Mouse (Mus musculus) layer of hippocampus, adult 11-12 months (tissue): ENCODE data around the gene Eif6.
"Not testable (repeated sequence)": the region's sequence is repeated elsewhere in the genome, so short reads cannot be mapped to it uniquely, and the experiment has no call there.

ENCODE experiments used
- DNase-seq: peaks from one replicate; pipeline ENCODE4 v3.0.0; 2022; ENCODE audit warnings: low spot score

Eif6 gene

GRCm38 (mm10) chr2:155826630-155827424 is at the start of gene Eif6:
Eif6 (minus strand) TSS chr2:155826925.
- DNase-seq: peak; percentile 82

- no peak for DNase-seq
These were observed 46.9 kb upstream of the Eif6 start for GRCm38 (mm10) chr2:155873636-155874035.

GRCm38 (mm10) chr2:155872930-155873507 is 46.3 kb upstream of the Eif6 start:
- DNase-seq: no peak

- DNase-seq: no peak
These were observed 45.8 kb upstream of the Eif6 start for GRCm38 (mm10) chr2:155872486-155872885.

- no peak for DNase-seq
These were observed 43.0 kb upstream of the Eif6 start for GRCm38 (mm10) chr2:155869772-155870171.

- no peak for DNase-seq
These were observed 41.6 kb upstream of the Eif6 start for GRCm38 (mm10) chr2:155868320-155868719.

GRCm38 (mm10) chr2:155863301-155863867 is 36.7 kb upstream of the Eif6 start:
- DNase-seq: no peak

- DNase-seq: no peak
These were observed 36.0 kb upstream of the Eif6 start for GRCm38 (mm10) chr2:155862573-155863300.

- DNase-seq: no peak
These were observed 34.9 kb upstream of the Eif6 start for GRCm38 (mm10) chr2:155861581-155861980.

GRCm38 (mm10) chr2:155860102-155860501 is 33.4 kb upstream of the Eif6 start:
- no peak for DNase-seq

GRCm38 (mm10) chr2:155852536-155852935 is 25.8 kb upstream of the Eif6 start:
- no peak for DNase-seq

- no peak for DNase-seq
These were observed 23.4 kb upstream of the Eif6 start for GRCm38 (mm10) chr2:155850120-155850519.

- DNase-seq: no peak
These were observed 22.7 kb upstream of the Eif6 start for GRCm38 (mm10) chr2:155849464-155849863.

- DNase-seq: peak; percentile 85
These were observed 21.6 kb upstream of the Eif6 start for GRCm38 (mm10) chr2:155848291-155848690.

GRCm38 (mm10) chr2:155846930-155847329 is 20.2 kb upstream of the Eif6 start:
- DNase-seq: no peak

- no peak for DNase-seq
These were observed 12.2 kb upstream of the Eif6 start for GRCm38 (mm10) chr2:155838961-155839360.

GRCm38 (mm10) chr2:155837961-155838360 is 11.2 kb upstream of the Eif6 start:
- DNase-seq: no peak

GRCm38 (mm10) chr2:155834732-155835131 is 8.0 kb upstream of the Eif6 start, which contains the start of gene Fam83c:
Fam83c (minus strand) TSS chr2:155834854.
- no peak for DNase-seq

- not testable (repeated sequence) for DNase-seq
These were observed 5.4 kb upstream of the Eif6 start for GRCm38 (mm10) chr2:155832087-155832486.

- no peak for DNase-seq
These were observed 4.6 kb upstream of the Eif6 start for GRCm38 (mm10) chr2:155831302-155831701.

- no peak for DNase-seq
These were observed 4.1 kb upstream of the Eif6 start for GRCm38 (mm10) chr2:155830841-155831240.

GRCm38 (mm10) chr2:155825904-155826629 is 658 bp downstream of the Eif6 start:
- no peak for DNase-seq
